Mouse (Mus musculus) intestine, embryonic 15.5 days (tissue): ENCODE measurements at regions not wholly inside any gene's neighbourhood (a gene's known extent, or its start where the extent isn't known, plus 50 kb on each side); places are given as distances from the start of the nearest gene placed in this dataset.

ENCODE experiments used
- ATAC-seq: fragments of 200-750 bp; cut with Nextera tagmentation; 2 replicates; pipeline ENCODE4 v1.8.0; 2017; ENCODE audit warnings: moderate TSS enrichment, moderate library complexity
- H3K27ac ChIP-seq: fragments of 300-500 bp; sonication (generic); 2 replicates; pipeline ENCODE4 v1.5.1; 2015; ENCODE audit warnings: mild to moderate bottlenecking, inconsistent platforms
- H3K27me3 ChIP-seq: fragments of 300-500 bp; sonication (generic); replicated peaks from 2 replicates; pipeline ENCODE4 v1.6.1; 2015; ENCODE audit warnings: inconsistent platforms
- H3K36me3 ChIP-seq: fragments of 300-500 bp; sonication (generic); 2 replicates; pipeline ENCODE4 v1.6.1; 2015; ENCODE audit warnings: inconsistent platforms
- H3K4me1 ChIP-seq: fragments of 300-500 bp; sonication (generic); replicated peaks from 2 replicates; pipeline ENCODE4 v1.6.1; 2015; ENCODE audit warnings: inconsistent platforms
- H3K4me2 ChIP-seq: fragments of 300-500 bp; sonication (generic); replicated peaks from 2 replicates; pipeline ENCODE4 v1.6.1; 2015; ENCODE audit warnings: mild to moderate bottlenecking, inconsistent platforms
- H3K4me3 ChIP-seq: fragments of 300-500 bp; sonication (generic); replicated peaks from 2 replicates; pipeline ENCODE4 v1.5.1; 2015; ENCODE audit warnings: inconsistent platforms
- H3K9ac ChIP-seq: fragments of 300-500 bp; sonication (generic); 2 replicates; pipeline ENCODE4 v1.6.1; 2015; ENCODE audit warnings: inconsistent platforms
- H3K9me3 ChIP-seq: fragments of 300-500 bp; sonication (generic); 2 replicates; pipeline ENCODE4 v1.6.1; 2016; ENCODE audit warnings: inconsistent platforms
- WGBS: fragments of 180-500 bp; shearing (Covaris S2); methylation state at CpG from one replicate; pipeline ENCODE4 v1.1.7; 2015; 5-methylcytosine and 5-hydroxymethylcytosine counted together

DNA sequence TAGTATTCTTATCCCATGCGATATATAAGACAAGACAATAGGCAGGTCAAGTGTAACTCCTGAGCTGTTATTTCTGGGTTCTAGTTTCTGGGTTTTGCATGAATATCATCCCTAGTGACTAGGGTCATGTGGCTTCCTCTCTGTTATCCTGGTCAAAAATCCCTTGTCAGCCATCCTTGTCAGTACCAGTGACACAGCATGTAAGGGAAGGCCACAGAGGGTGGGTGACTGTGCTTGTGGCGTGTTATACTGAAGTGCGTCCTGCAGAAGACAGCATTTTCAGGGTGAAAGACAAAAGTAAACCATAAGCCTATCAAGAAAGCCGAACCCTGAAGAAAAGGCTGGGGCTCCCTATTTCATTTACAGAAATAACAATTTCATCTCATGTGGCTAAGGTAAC, 50.7 kb upstream of the Echdc3 start:
- Histone ChIP-seq H3K4me2 (no peak overlapping the region), H3K9me3 (no peaks in the 10 kb centered on the region), H3K27ac (no peak overlapping the region), H3K27me3 (no peaks in the 10 kb centered on the region), H3K4me1 (no peaks in the 10 kb centered on the region), H3K36me3 (no peaks in the 10 kb centered on the region), H3K9ac (no peak overlapping the region), H3K4me3 (no peak overlapping the region)
- ATAC-seq = no peak
- WGBS = 91% methylated on average over 4 of the region's 4 CpGs

DNA sequence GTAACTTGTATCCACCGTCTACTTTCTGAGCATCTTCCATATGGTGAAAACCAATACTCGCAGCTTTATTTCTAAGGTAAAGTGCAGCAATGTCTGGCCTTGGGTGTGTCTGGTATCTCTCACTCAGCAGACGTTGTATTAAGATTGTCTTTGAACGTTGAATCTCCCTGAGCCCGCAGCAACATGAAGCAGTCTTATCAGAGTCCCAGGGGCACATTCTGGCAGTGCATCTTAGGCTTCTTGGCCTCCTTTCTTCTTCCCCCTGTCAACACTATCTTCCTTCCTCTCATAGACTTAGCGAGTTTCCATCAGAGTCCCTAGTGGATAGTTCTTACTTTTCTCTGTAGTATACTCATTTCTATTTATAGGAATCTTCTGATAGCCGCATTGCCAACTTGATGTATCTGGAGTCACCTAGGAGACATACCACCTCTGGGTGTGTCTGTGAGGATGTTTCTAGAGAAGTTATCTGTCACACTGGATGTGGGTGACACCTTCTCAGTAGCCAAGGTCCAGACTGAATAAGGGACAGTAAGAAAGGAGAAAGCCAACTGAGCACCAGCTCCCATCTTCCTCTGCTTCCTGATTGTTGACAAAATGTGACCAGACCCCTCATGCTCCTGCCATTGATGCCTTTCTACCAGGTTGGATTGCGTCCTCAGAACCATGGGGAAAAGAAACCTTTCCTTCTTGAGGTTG, 51.4 kb upstream of the Echdc3 start:
- H3K27me3 ChIP-seq = no peaks in the 10 kb centered on the region
- 71% methylated on average over 8 of the region's 8 CpGs for WGBS
- no peak overlapping the region for H3K9ac ChIP-seq
- H3K27ac ChIP-seq = no peak overlapping the region
- no peaks in the 10 kb centered on the region for H3K36me3 ChIP-seq
- H3K4me3 ChIP-seq = no peak overlapping the region
- no peak overlapping the region for H3K4me2 ChIP-seq
- no peaks in the 10 kb centered on the region for H3K9me3 ChIP-seq
- peak; percentile 70; the same call in 1 of the 2 replicates for ATAC-seq
- no peaks in the 10 kb centered on the region for H3K4me1 ChIP-seq

GRCm38 (mm10) chr2:6265117-6265516, 52.3 kb upstream of the Echdc3 start:
- Histone ChIP-seq H3K9ac (no peak overlapping the region), H3K4me3 (no peak overlapping the region), H3K36me3 (no peaks in the 10 kb centered on the region), H3K9me3 (no peaks in the 10 kb centered on the region), H3K27me3 (no peaks in the 10 kb centered on the region), H3K4me2 (no peak overlapping the region), H3K27ac (no peak overlapping the region), H3K4me1 (no peaks in the 10 kb centered on the region)
- 46% methylated on average over 3 of the region's 3 CpGs for WGBS
- no peak for ATAC-seq

- no peak overlapping the region for H3K27ac ChIP-seq
- H3K9ac ChIP-seq = no peak overlapping the region
- H3K4me2 ChIP-seq = no peak overlapping the region
- H3K4me1 ChIP-seq = no peaks in the 10 kb centered on the region
- WGBS = 68% methylated on average over 6 of the region's 6 CpGs
- ATAC-seq = no peak
- H3K27me3 ChIP-seq = no peaks in the 10 kb centered on the region
- H3K9me3 ChIP-seq = no peaks in the 10 kb centered on the region
- H3K4me3 ChIP-seq = no peak overlapping the region
- no peaks in the 10 kb centered on the region for H3K36me3 ChIP-seq
Measured at GRCm38 (mm10) chr2:6267066-6267465, 54.2 kb upstream of the Echdc3 start.

DNA sequence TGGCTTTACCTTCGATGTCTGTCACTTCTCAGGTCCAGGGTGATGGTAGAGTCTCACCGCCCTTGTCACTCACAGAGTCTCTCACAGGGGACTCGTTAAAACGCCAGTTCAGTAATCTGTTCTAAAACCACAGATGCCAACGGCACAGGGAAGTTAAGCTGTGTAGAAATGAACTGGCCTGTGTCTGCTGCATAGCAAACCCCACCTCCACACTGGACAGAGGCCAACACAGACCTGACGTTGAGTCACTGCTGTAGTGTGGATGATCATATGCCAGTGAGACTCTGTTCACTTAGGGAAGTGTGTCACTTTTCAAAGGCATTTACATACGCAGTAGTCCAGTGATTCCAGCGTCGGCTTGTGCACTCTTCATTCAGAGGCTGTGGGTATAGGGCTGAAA, 54.7 kb upstream of the Echdc3 start:
- H3K27ac ChIP-seq = no peak overlapping the region
- no peaks in the 10 kb centered on the region for H3K36me3 ChIP-seq
- H3K4me2 ChIP-seq = no peak overlapping the region
- peak; percentile 76; the same call in 1 of the 2 replicates for ATAC-seq
- WGBS = 42% methylated on average over 9 of the region's 9 CpGs
- no peaks in the 10 kb centered on the region for H3K4me1 ChIP-seq
- H3K9me3 ChIP-seq = no peaks in the 10 kb centered on the region
- no peaks in the 10 kb centered on the region for H3K27me3 ChIP-seq
- H3K9ac ChIP-seq = no peak overlapping the region
- no peak overlapping the region for H3K4me3 ChIP-seq

GRCm38 (mm10) chr2:6272514-6272913, 50.0 kb upstream of the Usp6nl start:
- Histone ChIP-seq H3K9me3 (no peaks in the 10 kb centered on the region), H3K4me2 (no peak overlapping the region), H3K27ac (no peak overlapping the region), H3K27me3 (no peaks in the 10 kb centered on the region), H3K9ac (no peak overlapping the region), H3K4me1 (no peaks in the 10 kb centered on the region), H3K36me3 (no peaks in the 10 kb centered on the region), H3K4me3 (no peak overlapping the region)
- ATAC-seq = no peak
- 95% methylated on average over 2 of the region's 2 CpGs for WGBS
